Mouse (Mus musculus) MEL (cell line): ENCODE measurements at regions not wholly inside any gene's neighbourhood (a gene's known extent, or its start where the extent isn't known, plus 50 kb on each side); places are given as distances from the start of the nearest gene placed in this dataset.

Experiments
- DNase-seq: peaks from one replicate; pipeline ENCODE4 v3.0.0; 2011; ENCODE audit warnings: low read depth, low spot score
- H3K27ac ChIP-seq: 2 replicates; pipeline ENCODE4 v1.5.1; 2012; ENCODE audit warnings: low read depth, mild to moderate bottlenecking, control low read depth, low read length, moderate library complexity; ENCODE audit not compliant: control insufficient read depth
- H3K27me3 ChIP-seq, 2 experiments: fragments of 150-350 bp in 1 of 2; sonication (generic) in 1 of 2; 2 replicates each; pipeline ENCODE4 v1.6.1; 2012; ENCODE audit warnings: low read length in 2 of 2, mild to moderate bottlenecking in 2 of 2, improper control_type of control experiment in 1 of 2, moderate library complexity in 1 of 2; ENCODE audit not compliant: insufficient read depth in 2 of 2, control insufficient read depth in 1 of 2
- H3K36me3 ChIP-seq, 2 experiments: 2 replicates each; pipeline ENCODE4 v1.6.1; 2012 to 2014; ENCODE audit warnings: low read length in 2 of 2, improper control_type of control experiment in 1 of 2, inconsistent platforms in 1 of 2, mild to moderate bottlenecking in 1 of 2; ENCODE audit not compliant: insufficient read depth in 2 of 2, control insufficient read depth in 1 of 2
- H3K4me1 ChIP-seq, 2 experiments: fragments of 150-350 bp in 1 of 2; sonication (generic) in 1 of 2; 2 replicates each; pipeline ENCODE4 v1.6.1; 2012; ENCODE audit warnings: low read length in 2 of 2, improper control_type of control experiment in 1 of 2, mild to moderate bottlenecking in 1 of 2; ENCODE audit not compliant: insufficient read depth in 2 of 2, control insufficient read depth in 1 of 2
- H3K4me3 ChIP-seq, 2 experiments: fragments of 150-350 bp in 1 of 2; sonication (generic) in 1 of 2; 2 replicates each; pipeline ENCODE4 v1.5.1; 2012; ENCODE audit warnings: low read depth in 2 of 2, low read length in 2 of 2, mild to moderate bottlenecking in 2 of 2, moderate library complexity in 2 of 2, control low read depth in 1 of 2, improper control_type of control experiment in 1 of 2; ENCODE audit not compliant: control insufficient read depth in 1 of 2, insufficient read depth in 1 of 2
- H3K79me2 ChIP-seq: 2 replicates; pipeline ENCODE4 v1.6.1; 2012; ENCODE audit warnings: mild to moderate bottlenecking, low read length, moderate library complexity; ENCODE audit not compliant: control insufficient read depth, poor library complexity, insufficient read depth
- H3K9ac ChIP-seq: 2 replicates; pipeline ENCODE4 v1.6.1; 2012; ENCODE audit warnings: low read depth, mild to moderate bottlenecking, control low read depth, low read length, moderate library complexity; ENCODE audit not compliant: control insufficient read depth, poor library complexity, severe bottlenecking
- H3K9me3 ChIP-seq: fragments of 150-350 bp; sonication (generic); replicated peaks from 2 replicates; pipeline ENCODE4 v1.6.1; 2012; ENCODE audit warnings: mild to moderate bottlenecking, low read length, improper control_type of control experiment, moderate library complexity; ENCODE audit not compliant: insufficient read depth
- CHD1 ChIP-seq: IDR thresholded peaks from 2 replicates; pipeline ENCODE4 v1.6.1; 2012; ENCODE audit warnings: low read depth, mild to moderate bottlenecking, inconsistent platforms, low read length, improper control_type of control experiment
- CHD2 ChIP-seq: IDR thresholded peaks from 2 replicates; pipeline ENCODE4 v1.6.1; 2011; ENCODE audit warnings: low read length, improper control_type of control experiment
- CTCF ChIP-seq, 3 experiments: IDR thresholded peaks in 2 of 3; conservative IDR thresholded peaks in 1 of 3; 2 replicates each; pipeline ENCODE4 v1.5.1; 2011 to 2012; ENCODE audit warnings: low read length in 3 of 3, low read depth in 2 of 3, mild to moderate bottlenecking in 2 of 3, improper control_type of control experiment in 1 of 3, inconsistent platforms in 1 of 3, mixed read lengths in 1 of 3, moderate library complexity in 1 of 3; ENCODE audit not compliant: control insufficient read depth in 1 of 3, insufficient read depth in 1 of 3, poor library complexity in 1 of 3, severe bottlenecking in 1 of 3
- E2F4 ChIP-seq: IDR thresholded peaks from 2 replicates; pipeline ENCODE4 v1.6.1; 2011; ENCODE audit warnings: low read depth, low read length, improper control_type of control experiment, borderline replicate concordance
- ELF1 ChIP-seq: IDR thresholded peaks from 2 replicates; pipeline ENCODE4 v1.6.1; 2014; ENCODE audit warnings: low read depth, mild to moderate bottlenecking, inconsistent platforms, low read length, improper control_type of control experiment, moderate library complexity
- EP300 ChIP-seq, 2 experiments: IDR thresholded peaks; 2 replicates each; pipeline ENCODE4 v1.6.1; 2011; ENCODE audit warnings: improper control_type of control experiment in 2 of 2, low read length in 2 of 2, low read depth in 1 of 2, mild to moderate bottlenecking in 1 of 2
- ETS1 ChIP-seq: IDR thresholded peaks from 2 replicates; pipeline ENCODE4 v1.6.1; 2012; ENCODE audit warnings: low read depth, mild to moderate bottlenecking, inconsistent platforms, low read length, improper control_type of control experiment, moderate library complexity
- GABPA ChIP-seq: IDR thresholded peaks from 2 replicates; pipeline ENCODE4 v1.6.1; 2012; ENCODE audit warnings: low read depth, mild to moderate bottlenecking, inconsistent platforms, low read length, improper control_type of control experiment, moderate library complexity
- HCFC1 ChIP-seq: IDR thresholded peaks from 2 replicates; pipeline ENCODE4 v1.6.1; 2012; ENCODE audit warnings: low read depth, mild to moderate bottlenecking, inconsistent platforms, low read length, improper control_type of control experiment, moderate library complexity
- KAT2A ChIP-seq: conservative IDR thresholded peaks from 2 replicates; pipeline ENCODE4 v1.6.1; 2012; ENCODE audit warnings: low read depth, low read length, improper control_type of control experiment, inconsistent platforms
- MAX ChIP-seq: IDR thresholded peaks from 2 replicates; pipeline ENCODE4 v1.6.1; 2011; ENCODE audit warnings: low read length, improper control_type of control experiment
- MAZ ChIP-seq: IDR thresholded peaks from 2 replicates; pipeline ENCODE4 v1.6.1; 2012; ENCODE audit warnings: low read depth, mild to moderate bottlenecking, inconsistent platforms, low read length, improper control_type of control experiment
- MXI1 ChIP-seq: IDR thresholded peaks from 2 replicates; pipeline ENCODE4 v1.6.1; 2011; ENCODE audit warnings: mild to moderate bottlenecking, low read depth, low read length, improper control_type of control experiment
- POLR2A ChIP-seq, 2 experiments: IDR thresholded peaks; 2 replicates each; pipeline ENCODE4 v1.6.1; 2011 to 2012; ENCODE audit warnings: low read length in 2 of 2, mild to moderate bottlenecking in 2 of 2, control low read depth in 1 of 2, improper control_type of control experiment in 1 of 2, low read depth in 1 of 2, moderate library complexity in 1 of 2; ENCODE audit not compliant: control insufficient read depth in 1 of 2, insufficient read depth in 1 of 2, poor library complexity in 1 of 2
- POLR2AphosphoS5 ChIP-seq: IDR thresholded peaks from 2 replicates; pipeline ENCODE4 v1.6.1; 2012; ENCODE audit warnings: low read depth, borderline replicate concordance, mild to moderate bottlenecking, inconsistent platforms, low read length, moderate library complexity, mixed read lengths
- RAD21 ChIP-seq: IDR thresholded peaks from 2 replicates; pipeline ENCODE4 v1.6.1; 2011; ENCODE audit warnings: mild to moderate bottlenecking, low read depth, low read length, improper control_type of control experiment
- RCOR1 ChIP-seq: IDR thresholded peaks from 2 replicates; pipeline ENCODE4 v1.6.1; 2012; ENCODE audit warnings: low read depth, mild to moderate bottlenecking, inconsistent platforms, low read length, improper control_type of control experiment
- SIN3A ChIP-seq: IDR thresholded peaks from 2 replicates; pipeline ENCODE4 v1.6.1; 2012; ENCODE audit warnings: low read length, improper control_type of control experiment, inconsistent platforms
- TBP ChIP-seq: IDR thresholded peaks from 2 replicates; pipeline ENCODE4 v1.8.0; 2011; ENCODE audit warnings: low read depth, low read length, improper control_type of control experiment
- TCF12 ChIP-seq: IDR thresholded peaks from 2 replicates; pipeline ENCODE4 v1.6.1; 2014; ENCODE audit warnings: low read depth, mild to moderate bottlenecking, inconsistent platforms, low read length, improper control_type of control experiment, moderate library complexity
- UBTF ChIP-seq: IDR thresholded peaks from 2 replicates; pipeline ENCODE4 v1.6.1; 2012; ENCODE audit warnings: low read depth, mild to moderate bottlenecking, inconsistent platforms, low read length, improper control_type of control experiment, moderate library complexity, borderline replicate concordance; ENCODE audit not compliant: insufficient read depth
- USF2 ChIP-seq, 2 experiments: IDR thresholded peaks; 2 replicates each; pipeline ENCODE4 v1.6.1; 2011 to 2012; ENCODE audit warnings: improper control_type of control experiment in 2 of 2, low read length in 2 of 2, borderline replicate concordance in 1 of 2, inconsistent platforms in 1 of 2, low read depth in 1 of 2, mild to moderate bottlenecking in 1 of 2; ENCODE audit not compliant: insufficient read depth in 1 of 2
- ZKSCAN1 ChIP-seq: IDR thresholded peaks from 2 replicates; pipeline ENCODE4 v1.6.1; 2012; ENCODE audit warnings: low read depth, mild to moderate bottlenecking, inconsistent platforms, low read length, improper control_type of control experiment, moderate library complexity

- H3K9me3 ChIP-seq = no peaks in the 10 kb centered on the region
- H3K9ac ChIP-seq = no peak overlapping the region
- no peaks in the 10 kb centered on the region for H3K79me2 ChIP-seq
- no peaks in the 10 kb centered on the region for H3K4me1 ChIP-seq
- no peak overlapping the region for H3K27ac ChIP-seq
- no peaks in the 10 kb centered on the region for H3K36me3 ChIP-seq
- TF ChIP-seq ETS1 (no peak), RCOR1 (no peak), TCF12 (no peak), TBP (no peak), RAD21 (no peak), USF2 (IDR thresholded peaks at IDR 0.05; ENCODE audit: borderline replicate concordance in 1 of 2, insufficient read depth in 1 of 2, low read depth in 1 of 2, low read length in 2 of 2) (no peak), MXI1 (no peak), POLR2A (IDR thresholded peaks at IDR 0.05; ENCODE audit: control insufficient read depth in 1 of 2, insufficient read depth in 1 of 2, low read depth in 1 of 2, low read length in 2 of 2, poor library complexity in 1 of 2) (no peak), HCFC1 (no peak), CHD1 (no peak)
- DNase-seq = no peak
- H3K4me3 ChIP-seq = no peak overlapping the region
- H3K27me3 ChIP-seq = peaks cover 2 to 5% of the 10 kb centered on the region in 2 experiments; a peak in 2 of 4 replicates
These were observed 57.3 kb upstream of the 1700020N01Rik start for GRCm38 (mm10) chr10:21535631-21536030.

GRCm38 (mm10) chr10:21538481-21538880, 54.5 kb upstream of the 1700020N01Rik start:
- DNase-seq = no peak
- H3K9ac ChIP-seq = no peak overlapping the region
- no peaks in the 10 kb centered on the region for H3K79me2 ChIP-seq
- no peaks in the 10 kb centered on the region for H3K4me1 ChIP-seq
- no peak overlapping the region for H3K27ac ChIP-seq
- no peak overlapping the region for H3K4me3 ChIP-seq
- H3K36me3 ChIP-seq = no peaks in the 10 kb centered on the region
- no peak for TF ChIP-seq SIN3A
- no peak for TF ChIP-seq RCOR1
- no peak for TF ChIP-seq POLR2A (IDR thresholded peaks at IDR 0.05; ENCODE audit: control insufficient read depth in 1 of 2, insufficient read depth in 1 of 2, low read depth in 1 of 2, low read length in 2 of 2, poor library complexity in 1 of 2)
- TF ChIP-seq CHD2 = no peak
- TF ChIP-seq KAT2A = no peak
- no peak for TF ChIP-seq E2F4
- TF ChIP-seq RAD21 = no peak
- no peak for TF ChIP-seq POLR2AphosphoS5
- no peak for TF ChIP-seq ELF1
- no peak for TF ChIP-seq GABPA
- TF ChIP-seq EP300 (IDR thresholded peaks at IDR 0.05; ENCODE audit: low read depth in 1 of 2, low read length in 2 of 2) = no peak
- TF ChIP-seq TCF12 = no peak
- TF ChIP-seq UBTF = no peak
- TF ChIP-seq CTCF (IDR thresholded peaks at IDR 0.05 in 2 of 3, conservative IDR thresholded peaks at IDR 0.05 in 1 of 3; ENCODE audit: control insufficient read depth in 1 of 3, insufficient read depth in 1 of 3, low read depth in 2 of 3, low read length in 3 of 3, poor library complexity in 1 of 3, severe bottlenecking in 1 of 3) = no peak
- TF ChIP-seq ZKSCAN1 = no peak
- no peak for TF ChIP-seq MAZ
- no peak for TF ChIP-seq MAX
- H3K9me3 ChIP-seq = no peaks in the 10 kb centered on the region
- peaks cover 3 to 18% of the 10 kb centered on the region in 2 experiments for H3K27me3 ChIP-seq
